Mouse (Mus musculus): Measurements from ENCODE around the gene Vgll4.

The Vgll4 gene

GRCm38 (mm10) chr6:114842131-114842530 lies 127.7 kb downstream of the Vgll4 start:
- no peak for DNase-seq (ENCODE audit: low spot score)

- DNase-seq (ENCODE audit: low spot score): no peak
These were observed 129.8 kb downstream of the Vgll4 start for GRCm38 (mm10) chr6:114840012-114840411.

- DNase-seq (ENCODE audit: low spot score): no peak
These were observed 130.9 kb downstream of the Vgll4 start for GRCm38 (mm10) chr6:114838872-114839271.

GRCm38 (mm10) chr6:114836433-114836832 lies 133.4 kb downstream of the Vgll4 start:
- no peak for DNase-seq (ENCODE audit: low spot score)

GRCm38 (mm10) chr6:114835752-114836151 lies 134.0 kb downstream of the Vgll4 start:
- DNase-seq (ENCODE audit: low spot score): no peak

GRCm38 (mm10) chr6:114835344-114835743 lies 134.4 kb downstream of the Vgll4 start:
- no peak for DNase-seq (ENCODE audit: low spot score)

- no peak for DNase-seq (ENCODE audit: low spot score)
These were observed 135.9 kb downstream of the Vgll4 start for GRCm38 (mm10) chr6:114833791-114834346.

GRCm38 (mm10) chr6:114833058-114833685 lies 136.6 kb downstream of the Vgll4 start:
- no peak for DNase-seq (ENCODE audit: low spot score)

- DNase-seq (ENCODE audit: low spot score): no peak
These were observed 138.0 kb downstream of the Vgll4 start for GRCm38 (mm10) chr6:114831807-114832206.

- no peak for DNase-seq (ENCODE audit: low spot score)
These were observed 139.9 kb downstream of the Vgll4 start for GRCm38 (mm10) chr6:114829660-114830438.

GRCm38 (mm10) chr6:114826889-114827288 lies 142.9 kb downstream of the Vgll4 start:
- DNase-seq (ENCODE audit: low spot score): no peak

GRCm38 (mm10) chr6:114821646-114822045 lies 148.1 kb downstream of the Vgll4 start:
- DNase-seq (ENCODE audit: low spot score): no peak

GRCm38 (mm10) chr6:114819971-114820481 lies 149.8 kb downstream of the Vgll4 start:
- no peak for DNase-seq (ENCODE audit: low spot score)

GRCm38 (mm10) chr6:114818471-114818870 lies 151.3 kb downstream of the Vgll4 start:
- no peak for DNase-seq (ENCODE audit: low spot score)

- no peak for DNase-seq (ENCODE audit: low spot score)
These were observed 151.8 kb downstream of the Vgll4 start for GRCm38 (mm10) chr6:114817948-114818347.

- no peak for DNase-seq (ENCODE audit: low spot score)
These were observed 154.7 kb downstream of the Vgll4 start for GRCm38 (mm10) chr6:114814882-114815650.

GRCm38 (mm10) chr6:114814199-114814881 lies 155.5 kb downstream of the Vgll4 start:
- no peak for DNase-seq (ENCODE audit: low spot score)

- no peak for DNase-seq (ENCODE audit: low spot score)
These were observed 157.0 kb downstream of the Vgll4 start for GRCm38 (mm10) chr6:114812779-114813178.

GRCm38 (mm10) chr6:114812322-114812721 lies 157.5 kb downstream of the Vgll4 start:
- DNase-seq (ENCODE audit: low spot score): no peak
